Mouse (Mus musculus) 3134 (cell line): Measurements from ENCODE around the gene Caap1.

Experiments
- DNase-seq: peaks from one replicate; pipeline ENCODE4 v3.0.0-alpha.2; 2011; ENCODE audit warnings: low spot score; ENCODE audit not compliant: insufficient read length; ENCODE audit errors: extremely low read depth

Caap1 gene

DNA sequence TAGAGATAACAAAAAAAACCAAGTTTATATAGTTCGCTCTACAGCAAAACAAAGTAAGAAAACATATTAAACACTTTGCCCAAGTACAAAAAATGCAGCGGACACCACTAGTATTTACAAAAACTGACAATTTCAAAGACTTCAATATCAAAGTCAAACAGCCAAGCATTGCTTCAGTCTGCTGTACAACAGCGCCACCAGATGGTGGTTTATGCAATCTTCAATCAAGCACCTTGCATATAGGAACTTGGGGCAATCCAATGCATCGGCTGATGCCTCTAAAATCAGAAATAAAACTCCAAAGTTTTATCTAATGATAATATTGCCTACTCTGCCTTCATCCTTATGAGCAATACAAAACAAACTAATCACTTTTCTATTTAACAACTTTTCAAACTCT, 39.0 kb downstream of the Caap1 start:
- no peak for DNase-seq

DNA sequence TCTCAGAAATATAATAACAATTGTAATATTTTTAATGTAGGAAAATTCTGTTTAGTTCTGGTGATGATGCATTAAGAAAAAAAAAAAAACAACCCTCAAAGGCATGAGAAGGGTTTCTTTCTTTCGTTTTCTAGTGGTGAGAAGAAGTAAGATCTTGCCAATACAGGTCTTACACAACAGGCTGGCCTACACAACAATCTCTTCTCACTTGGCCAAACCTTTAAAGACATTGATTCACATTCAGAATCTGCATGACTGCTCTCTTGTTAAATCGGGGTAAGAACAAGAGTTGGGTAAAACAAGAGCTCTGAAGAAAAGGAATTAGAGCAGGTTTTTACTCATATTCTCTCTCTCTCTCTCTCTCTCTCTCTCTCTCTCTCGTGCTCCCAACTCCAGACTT, 41.2 kb downstream of the Caap1 start:
- no peak for DNase-seq

DNA sequence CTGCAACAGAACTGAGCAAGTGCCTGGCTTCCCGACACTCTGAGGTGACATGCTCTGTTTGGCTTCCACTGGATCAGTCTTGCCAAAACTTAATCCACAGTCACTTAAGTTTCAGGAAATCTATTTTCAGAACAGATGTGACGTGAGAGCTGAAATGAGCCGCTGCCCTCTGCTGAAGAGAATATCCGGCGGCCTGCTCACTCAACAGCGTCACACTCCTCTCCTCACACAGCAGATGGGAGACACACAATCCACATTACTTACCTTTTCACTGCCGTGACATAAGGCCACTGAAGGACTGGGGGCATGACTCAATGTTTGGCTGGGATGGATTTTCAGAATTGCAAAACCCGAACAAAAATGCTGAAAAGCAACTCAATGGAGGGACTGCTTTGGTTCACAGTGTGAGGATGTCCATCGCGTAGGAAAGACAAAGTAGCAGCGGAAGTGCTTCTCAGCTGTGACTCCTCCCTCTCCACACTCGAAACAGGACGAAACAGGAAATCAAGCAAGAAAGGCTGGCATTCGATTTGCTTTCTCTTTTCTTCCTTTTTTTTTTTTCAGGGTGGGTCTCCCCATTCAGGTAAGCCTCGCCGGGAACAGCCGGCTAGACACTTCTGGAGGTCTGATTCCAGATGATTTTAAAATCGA, 79.7 kb downstream of the Caap1 start:
- DNase-seq, result no peak

DNA sequence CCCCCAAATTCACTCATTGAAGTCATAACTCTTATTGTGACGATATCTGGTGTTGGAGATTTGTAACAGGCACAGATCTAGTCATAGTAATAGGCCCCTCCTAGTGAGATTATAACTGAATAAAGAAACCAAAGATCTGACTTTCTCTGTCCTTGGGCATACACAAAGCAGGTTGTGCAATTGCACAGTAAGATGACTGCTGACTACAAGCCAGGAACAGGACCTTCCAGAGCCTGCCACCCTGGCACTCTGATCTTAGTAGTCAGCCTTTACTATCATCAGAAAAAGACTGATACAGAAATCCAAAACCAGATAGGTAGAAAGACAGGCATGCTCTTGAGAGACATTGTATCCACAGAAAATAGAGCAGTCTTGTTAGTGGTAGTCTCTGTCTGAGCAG, 83.3 kb downstream of the Caap1 start:
- no peak for DNase-seq

DNA sequence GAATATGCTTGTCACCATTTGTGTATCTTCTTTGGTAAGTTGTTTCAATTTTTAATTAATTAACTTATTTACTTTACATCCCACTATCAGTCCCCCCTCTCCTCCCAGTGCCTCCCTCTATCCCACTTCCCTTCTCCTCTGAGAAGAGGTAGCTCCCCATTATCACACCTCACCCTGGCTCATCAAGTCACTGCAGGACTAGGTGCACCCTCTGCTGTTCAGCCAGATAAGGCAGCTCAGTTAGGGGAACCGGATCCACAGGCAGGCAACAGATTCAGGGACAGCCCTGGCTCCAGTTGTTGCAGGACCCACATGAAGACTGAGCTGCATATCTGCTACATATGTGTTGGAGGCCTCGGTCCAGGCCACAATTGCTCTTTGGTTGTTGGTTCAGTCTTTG, 97.2 kb downstream of the Caap1 start:
- DNase-seq, result no peak

- DNase-seq, result no peak
Observed at GRCm38 (mm10) chr4:94454857-94455256, 101.7 kb downstream of the Caap1 start.
